Mouse (Mus musculus) E14TG2a.4 (cell line): ENCODE results near the gene Lrrc2.

Experiments
- CTCF ChIP-seq: conservative IDR thresholded peaks from 2 replicates; pipeline ENCODE4 v1.5.1; 2014; ENCODE audit warnings: low read length
- NANOG ChIP-seq: IDR thresholded peaks from 2 replicates; pipeline ENCODE4 v1.6.1; 2014; ENCODE audit warnings: borderline replicate concordance, low read length, mixed read lengths
- POU5F1 ChIP-seq: IDR thresholded peaks from 2 replicates; pipeline ENCODE4 v1.6.1; 2014; ENCODE audit warnings: low read length, borderline replicate concordance

- peak; percentile 99 for TF ChIP-seq CTCF
- no peak for TF ChIP-seq POU5F1
- no peak for TF ChIP-seq NANOG
Observed at GRCm38 (mm10) chr9:110997245-110997644, 45.9 kb downstream of the Lrrc2 start.
